Mouse (Mus musculus) hindbrain, embryonic 11.5 days (tissue): ENCODE data around the gene Abtb2. TPM values are rescaled to one million over a fixed set of nuclear protein-coding genes. Genes with fewer than 3 reads are reported as not detected.

ENCODE experiments used
- ATAC-seq: fragments of 200-750 bp; cut with Nextera tagmentation; 2 replicates; pipeline ENCODE4 v1.8.0; 2017; ENCODE audit warnings: mild to moderate bottlenecking, moderate TSS enrichment, moderate library complexity; ENCODE audit not compliant: low FRiP score
- DNase-seq: peaks from one replicate; pipeline ENCODE4 v3.0.0-alpha.2; 2015; ENCODE audit warnings: low spot score
- H3K27ac ChIP-seq: fragments of 300-500 bp; sonication (generic); 2 replicates; pipeline ENCODE4 v1.5.1; 2014; ENCODE audit warnings: mild to moderate bottlenecking, low read depth, low read length
- H3K27me3 ChIP-seq: fragments of 300-500 bp; sonication (generic); 2 replicates; pipeline ENCODE4 v1.6.1; 2014; ENCODE audit warnings: mild to moderate bottlenecking, low read length, moderate library complexity, mixed read lengths; ENCODE audit not compliant: control insufficient read depth, insufficient read depth
- H3K36me3 ChIP-seq: fragments of 300-500 bp; sonication (generic); 2 replicates; pipeline ENCODE4 v1.6.1; 2014; ENCODE audit warnings: mild to moderate bottlenecking, low read length, moderate library complexity, mixed read lengths; ENCODE audit not compliant: control insufficient read depth, insufficient read depth
- H3K4me1 ChIP-seq: fragments of 300-500 bp; sonication (generic); replicated peaks from 2 replicates; pipeline ENCODE4 v1.6.1; 2014; ENCODE audit warnings: low read length, mixed read lengths; ENCODE audit not compliant: control insufficient read depth, insufficient read depth
- H3K4me2 ChIP-seq: fragments of 300-500 bp; sonication (generic); replicated peaks from 2 replicates; pipeline ENCODE4 v1.6.1; 2014; ENCODE audit warnings: mild to moderate bottlenecking, low read depth, low read length
- H3K4me3 ChIP-seq: fragments of 300-500 bp; sonication (generic); 2 replicates; pipeline ENCODE4 v1.5.1; 2014; ENCODE audit warnings: low read depth, low read length
- H3K9ac ChIP-seq: fragments of 300-500 bp; sonication (generic); 2 replicates; pipeline ENCODE4 v1.6.1; 2014; ENCODE audit warnings: low read depth, low read length
- H3K9me3 ChIP-seq: fragments of 300-500 bp; sonication (generic); 2 replicates; pipeline ENCODE4 v1.6.1; 2016; ENCODE audit warnings: low read length; ENCODE audit not compliant: control insufficient read depth
- WGBS: fragments of 180-500 bp; shearing (Covaris S2); extraction: QIAGEN DNeasy Blood & Tissue Kit; methylation state at CpG from one replicate; pipeline ENCODE4 v1.1.7; 2014; 5-methylcytosine and 5-hydroxymethylcytosine counted together
- polyA plus RNA-seq: library from polyadenylated mRNA; unstranded; fragments of >200 nt; fragmentation: Nextera tagmentation; extraction: Ambion mirVana; gene quantifications from 2 replicates; pipeline ENCODE4 v1.2.1, GENCODE M21; 2014

Gene Abtb2
- polyA plus RNA-seq, 1 experiment from 2014 or later = 14.6 TPM

DNA sequence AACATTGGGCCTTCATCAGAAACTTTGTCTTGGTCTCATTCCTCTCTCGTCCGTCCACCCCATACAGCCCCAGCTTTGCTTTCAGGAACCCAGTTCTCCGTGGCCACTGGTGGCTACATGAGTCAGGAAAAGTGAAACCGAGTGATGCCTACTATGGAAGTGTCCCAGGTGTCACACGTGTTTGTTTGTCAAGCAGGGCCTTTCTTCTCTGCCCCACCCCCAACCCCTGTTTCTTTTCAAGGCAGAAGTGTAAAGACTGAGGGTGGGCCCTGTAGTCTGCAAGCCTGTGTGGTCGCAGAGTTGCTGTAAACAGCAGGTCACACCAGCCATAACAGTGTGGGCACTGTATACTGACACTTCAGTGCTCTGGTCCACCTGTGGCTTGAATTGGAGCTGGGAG lies 98.2 kb downstream of the Abtb2 start:
- Histone ChIP-seq H3K4me1 (peaks cover 7% of the 10 kb centered on the region), H3K9ac (no peak overlapping the region), H3K9me3 (no peaks in the 10 kb centered on the region), H3K27ac (no peak overlapping the region), H3K36me3 (no peaks in the 10 kb centered on the region), H3K27me3 (no peaks in the 10 kb centered on the region), H3K4me3 (no peak overlapping the region), H3K4me2 (no peak overlapping the region)
- 81% methylated on average over 6 of the region's 6 CpGs for WGBS
- DNase-seq = no peak
- no peak for ATAC-seq

DNA sequence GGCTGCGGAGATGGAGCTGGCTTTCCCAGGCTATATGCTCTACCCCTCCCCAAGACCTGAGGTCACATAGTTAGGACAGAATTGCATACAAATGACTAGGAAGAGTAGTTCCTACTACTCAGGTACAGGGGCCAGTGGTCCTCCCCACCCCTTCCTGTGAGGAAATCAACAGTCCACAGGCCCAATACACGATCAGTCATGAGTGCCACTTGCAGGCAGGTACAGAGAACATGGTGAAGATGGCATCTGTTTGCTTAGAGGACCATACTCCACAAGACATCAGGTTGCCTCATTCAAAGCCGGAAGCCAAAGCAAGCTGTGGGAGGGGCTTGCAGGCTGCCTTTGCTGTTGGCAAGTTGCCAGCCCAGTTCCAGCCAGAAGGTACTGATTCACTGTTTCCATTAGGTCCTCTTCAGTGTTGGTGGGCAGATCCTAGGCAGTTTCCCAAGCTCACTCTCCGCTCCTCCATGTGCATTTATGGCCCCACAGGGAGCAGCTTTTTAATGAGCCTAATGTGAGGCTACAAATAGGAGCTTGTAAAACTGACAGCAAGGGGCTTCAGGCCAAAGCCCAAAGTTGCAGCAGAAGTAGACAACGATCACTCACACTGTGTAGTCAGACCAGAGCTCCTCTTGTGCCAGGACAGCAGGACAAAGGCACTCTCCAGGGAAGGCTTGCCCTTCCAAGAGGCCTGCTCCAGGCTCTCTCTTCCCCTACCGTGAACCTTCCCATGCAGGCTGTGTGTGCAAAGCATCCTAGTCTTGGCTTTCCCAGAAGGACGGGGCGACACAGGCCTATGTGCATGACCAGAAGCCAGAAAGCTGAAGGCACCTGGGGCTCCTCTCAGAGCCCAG lies 102.1 kb downstream of the Abtb2 start:
- 80% methylated on average over 8 of the region's 8 CpGs for WGBS
- Histone ChIP-seq H3K9me3 (no peaks in the 10 kb centered on the region), H3K27me3 (no peaks in the 10 kb centered on the region), H3K4me2 (no peak overlapping the region), H3K4me3 (no peak overlapping the region), H3K27ac (no peak overlapping the region), H3K9ac (no peak overlapping the region), H3K4me1 (0 out of 2 replicates have a peak, but pooled peaks cover 2% of the 10 kb centered on the region), H3K36me3 (no peaks in the 10 kb centered on the region)
- no peak for ATAC-seq
- no peak for DNase-seq

DNA sequence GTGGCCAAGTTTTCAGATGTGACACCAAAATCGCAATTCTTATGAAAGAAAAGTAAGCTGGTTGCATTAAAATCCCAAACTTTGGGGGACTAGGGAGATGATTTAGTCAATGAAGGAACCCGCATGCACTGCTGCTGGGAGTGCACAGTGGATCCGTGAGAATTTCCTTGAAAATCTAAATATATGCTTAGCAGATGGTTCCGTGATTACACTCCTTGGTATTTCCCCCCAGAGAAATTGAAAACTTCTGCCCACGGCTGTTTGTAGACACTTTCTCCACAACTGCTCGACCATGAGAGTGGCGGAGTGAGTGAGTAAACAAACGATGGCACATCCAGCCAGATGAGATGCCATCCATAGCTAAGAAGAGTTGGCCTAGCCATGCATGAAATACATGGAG lies 102.8 kb downstream of the Abtb2 start:
- WGBS = 87% methylated on average over 8 of the region's 8 CpGs
- H3K9me3 ChIP-seq = no peaks in the 10 kb centered on the region
- H3K4me1 ChIP-seq = 0 out of 2 replicates have a peak, but pooled peaks cover 2% of the 10 kb centered on the region
- no peaks in the 10 kb centered on the region for H3K27me3 ChIP-seq
- H3K4me2 ChIP-seq = no peak overlapping the region
- ATAC-seq (no peak), DNase-seq (no peak)
- no peak overlapping the region for H3K27ac ChIP-seq
- H3K36me3 ChIP-seq = no peaks in the 10 kb centered on the region
- H3K4me3 ChIP-seq = no peak overlapping the region
- H3K9ac ChIP-seq = no peak overlapping the region

DNA sequence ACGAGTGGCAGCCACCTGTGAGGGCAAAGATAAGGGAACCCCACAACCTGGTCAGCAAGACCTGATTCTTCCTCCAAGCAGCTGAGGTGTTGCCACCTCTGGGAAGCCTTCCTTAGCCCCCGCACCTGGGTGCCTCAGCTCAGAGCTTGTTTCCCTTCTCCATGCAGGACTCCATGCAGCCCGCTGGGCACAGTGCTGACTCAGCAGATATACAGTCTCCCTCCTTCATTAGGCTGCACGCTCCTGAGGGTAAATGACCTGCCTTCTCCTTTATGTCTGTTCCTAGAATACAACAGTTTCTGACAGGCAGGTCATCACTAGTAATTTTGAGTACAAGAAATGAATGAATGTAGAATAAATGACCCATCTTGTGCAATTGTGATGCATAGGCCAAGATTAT lies 103.5 kb downstream of the Abtb2 start:
- ATAC-seq = no peak
- no peaks in the 10 kb centered on the region for H3K36me3 ChIP-seq
- H3K27ac ChIP-seq = no peak overlapping the region
- WGBS = 83% methylated on average over 4 of the region's 4 CpGs
- H3K4me2 ChIP-seq = no peak overlapping the region
- no peak overlapping the region for H3K4me3 ChIP-seq
- H3K27me3 ChIP-seq = no peaks in the 10 kb centered on the region
- no peak for DNase-seq
- H3K9me3 ChIP-seq = no peaks in the 10 kb centered on the region
- 0 out of 2 replicates have a peak, but pooled peaks cover 2% of the 10 kb centered on the region for H3K4me1 ChIP-seq
- H3K9ac ChIP-seq = no peak overlapping the region

DNA sequence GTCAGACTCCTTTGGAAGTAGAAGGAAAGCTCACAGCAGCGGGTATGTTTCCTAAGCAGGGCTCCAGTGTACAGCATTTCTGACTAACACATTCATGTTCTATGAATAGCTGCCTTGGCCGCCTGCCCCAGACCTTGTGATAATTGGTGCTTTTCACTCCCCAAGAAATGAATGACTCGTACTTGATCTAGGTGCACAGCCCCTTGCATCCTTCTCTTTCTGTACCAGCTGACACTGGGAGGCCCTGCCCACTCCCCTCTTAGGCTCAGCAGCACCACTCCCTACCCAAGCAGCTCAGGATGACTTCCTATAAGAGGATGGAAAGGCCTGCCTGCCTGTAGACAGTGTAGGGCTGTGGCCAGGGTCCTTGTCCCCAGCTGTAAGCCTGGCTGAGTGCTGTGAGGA lies 104.2 kb downstream of the Abtb2 start:
- DNase-seq (no peak), ATAC-seq (peak; percentile 25; the same call in 1 of the 2 replicates)
- H3K9ac ChIP-seq = no peak overlapping the region
- no peaks in the 10 kb centered on the region for H3K36me3 ChIP-seq
- no peaks in the 10 kb centered on the region for H3K9me3 ChIP-seq
- no peak overlapping the region for H3K27ac ChIP-seq
- H3K4me1 ChIP-seq = 0 out of 2 replicates have a peak, but pooled peaks cover 2% of the 10 kb centered on the region
- 60% methylated on average over 3 of the region's 3 CpGs for WGBS
- no peaks in the 10 kb centered on the region for H3K27me3 ChIP-seq
- no peak overlapping the region for H3K4me2 ChIP-seq
- no peak overlapping the region for H3K4me3 ChIP-seq

DNA sequence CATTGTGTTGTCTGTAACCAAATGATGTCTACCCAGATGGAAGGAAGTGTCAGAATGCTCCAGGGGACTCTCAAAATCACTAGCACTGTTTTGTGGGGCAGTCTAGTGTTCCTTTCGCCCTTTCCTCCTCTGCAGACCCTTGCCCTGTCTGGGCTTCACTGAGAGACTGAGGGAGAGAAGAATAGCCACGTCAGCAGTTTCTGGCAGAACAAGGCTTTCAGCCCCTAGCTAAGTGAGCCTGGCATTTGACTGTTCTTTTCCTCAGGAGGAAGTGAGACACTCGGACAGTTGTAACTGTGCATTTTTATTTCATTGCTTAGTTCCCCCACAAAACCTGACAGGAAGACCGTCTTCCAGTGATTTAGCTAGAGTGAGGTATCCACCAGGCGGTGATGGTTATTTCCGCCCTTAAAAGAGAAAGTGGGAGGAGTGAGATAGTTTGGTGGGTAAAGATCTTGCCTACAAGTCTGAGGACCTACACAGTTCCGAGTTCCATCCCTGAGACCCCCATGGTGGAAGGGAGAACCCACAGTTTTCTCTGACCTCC lies 106.5 kb downstream of the Abtb2 start:
- no peaks in the 10 kb centered on the region for H3K9me3 ChIP-seq
- no peak overlapping the region for H3K4me2 ChIP-seq
- H3K27me3 ChIP-seq = no peaks in the 10 kb centered on the region
- DNase-seq = no peak
- 0 out of 2 replicates have a peak, but pooled peaks cover 2% of the 10 kb centered on the region for H3K4me1 ChIP-seq
- no peak overlapping the region for H3K4me3 ChIP-seq
- no peak for ATAC-seq
- H3K36me3 ChIP-seq = no peaks in the 10 kb centered on the region
- H3K27ac ChIP-seq = no peak overlapping the region
- no peak overlapping the region for H3K9ac ChIP-seq
- WGBS = 75% methylated on average over 7 of the region's 7 CpGs

DNA sequence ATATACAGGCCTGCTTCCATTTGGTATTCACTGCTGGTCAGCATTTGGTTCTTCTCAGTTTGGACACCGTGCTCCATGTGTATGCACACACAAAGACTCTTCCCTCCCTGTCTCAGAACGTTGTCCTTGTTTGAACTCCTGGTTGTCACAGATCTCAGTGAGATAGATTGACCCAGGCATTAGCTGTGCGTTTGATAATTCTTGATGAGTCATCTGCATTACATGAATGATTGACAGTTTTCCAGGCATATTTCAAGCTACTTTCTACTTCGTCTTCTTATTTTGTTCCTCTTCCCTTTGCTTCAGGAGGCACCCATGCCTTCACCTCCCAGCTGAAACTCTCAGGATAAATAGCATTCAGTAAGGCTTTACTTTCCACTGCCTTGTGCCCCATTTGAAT lies 107.5 kb downstream of the Abtb2 start:
- no peaks in the 10 kb centered on the region for H3K36me3 ChIP-seq
- H3K27me3 ChIP-seq = no peaks in the 10 kb centered on the region
- H3K4me3 ChIP-seq = no peak overlapping the region
- 86% methylated on average over 4 of the region's 4 CpGs for WGBS
- no peaks in the 10 kb centered on the region for H3K4me1 ChIP-seq
- ATAC-seq (no peak), DNase-seq (no peak)
- H3K4me2 ChIP-seq = no peak overlapping the region
- H3K27ac ChIP-seq = no peak overlapping the region
- no peak overlapping the region for H3K9ac ChIP-seq
- no peaks in the 10 kb centered on the region for H3K9me3 ChIP-seq

DNA sequence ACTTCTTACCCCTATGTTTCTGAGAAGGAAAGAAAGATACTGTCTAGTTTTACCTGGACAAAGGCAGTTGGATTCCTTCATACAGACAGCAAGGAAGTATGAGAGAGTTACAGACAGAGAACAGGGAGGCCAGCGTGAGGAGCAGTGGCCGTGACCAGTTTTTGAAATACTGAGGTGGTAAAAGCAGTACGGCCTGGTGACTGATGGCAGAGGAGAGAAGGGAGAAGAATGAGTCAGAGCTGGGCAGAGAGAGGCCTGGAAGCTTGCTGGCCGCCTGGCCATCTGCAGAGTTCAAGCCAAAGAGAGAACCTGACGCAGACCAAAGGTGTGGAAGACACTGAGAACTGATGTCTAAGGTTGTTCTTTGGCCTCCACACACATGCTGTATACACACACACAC lies 109.3 kb downstream of the Abtb2 start:
- Histone ChIP-seq H3K9ac (no peak overlapping the region), H3K9me3 (no peaks in the 10 kb centered on the region), H3K4me1 (no peaks in the 10 kb centered on the region), H3K36me3 (no peaks in the 10 kb centered on the region), H3K4me2 (no peak overlapping the region), H3K27ac (no peak overlapping the region), H3K27me3 (no peaks in the 10 kb centered on the region), H3K4me3 (no peak overlapping the region)
- ATAC-seq (no peak), DNase-seq (no peak)
- 89% methylated on average over 5 of the region's 5 CpGs for WGBS

DNA sequence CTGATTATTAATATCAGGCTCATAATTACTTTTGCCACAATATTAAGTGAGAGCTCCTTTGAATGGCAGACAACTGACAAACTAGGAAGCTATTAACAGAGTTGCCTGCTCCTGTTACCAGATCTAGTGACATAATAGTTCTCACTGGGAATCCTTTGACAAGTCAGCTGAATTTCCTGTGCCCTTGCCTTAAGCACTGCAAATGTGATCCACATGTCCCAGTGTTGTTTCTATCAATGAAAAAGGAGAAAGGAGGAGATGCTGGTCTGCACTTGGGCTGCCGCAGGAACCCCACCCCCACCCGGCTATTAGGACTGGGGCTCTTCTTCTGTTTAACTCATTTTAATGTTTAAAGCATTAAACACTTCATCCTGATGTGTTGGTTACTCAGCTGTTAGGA lies 110.7 kb downstream of the Abtb2 start:
- Histone ChIP-seq H3K9ac (no peak overlapping the region), H3K27ac (no peak overlapping the region), H3K36me3 (no peaks in the 10 kb centered on the region), H3K9me3 (no peaks in the 10 kb centered on the region), H3K4me2 (no peak overlapping the region), H3K27me3 (no peaks in the 10 kb centered on the region), H3K4me1 (no peaks in the 10 kb centered on the region), H3K4me3 (no peak overlapping the region)
- WGBS = 54% methylated on average over 2 of the region's 2 CpGs
- DNase-seq = no peak
- ATAC-seq = no peak
